Mouse (Mus musculus): ENCODE data around the gene Thsd4.

Gene Thsd4

DNA sequence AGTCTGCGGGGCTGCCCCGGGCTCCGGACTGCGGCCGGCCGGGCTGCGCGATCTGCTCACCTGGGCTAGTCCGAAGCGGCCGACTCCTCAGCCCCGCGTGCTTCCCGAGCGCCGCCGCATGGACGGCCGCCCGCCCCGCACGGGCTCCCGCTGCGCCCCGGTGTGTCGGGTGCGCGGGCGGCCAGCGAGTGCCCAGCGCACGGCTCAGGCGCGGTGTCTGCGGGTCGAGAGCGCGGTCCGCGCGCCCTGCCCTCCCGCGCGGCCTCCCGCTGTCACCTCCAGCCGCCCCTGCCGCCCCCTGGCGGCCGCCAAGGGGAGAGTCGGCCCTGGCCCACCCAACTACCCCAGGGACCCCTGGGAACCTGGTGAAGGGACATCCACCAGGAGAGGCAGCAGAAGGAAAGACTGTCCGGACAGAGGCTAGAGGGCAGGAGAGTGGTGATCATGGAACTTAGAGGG lies at the start of gene Thsd4:
Gene Thsd4, minus strand, starts transcription at position 241 of the 459 bp plus-strand sequence.
- DNase-seq: peak; percentile 76

DNA sequence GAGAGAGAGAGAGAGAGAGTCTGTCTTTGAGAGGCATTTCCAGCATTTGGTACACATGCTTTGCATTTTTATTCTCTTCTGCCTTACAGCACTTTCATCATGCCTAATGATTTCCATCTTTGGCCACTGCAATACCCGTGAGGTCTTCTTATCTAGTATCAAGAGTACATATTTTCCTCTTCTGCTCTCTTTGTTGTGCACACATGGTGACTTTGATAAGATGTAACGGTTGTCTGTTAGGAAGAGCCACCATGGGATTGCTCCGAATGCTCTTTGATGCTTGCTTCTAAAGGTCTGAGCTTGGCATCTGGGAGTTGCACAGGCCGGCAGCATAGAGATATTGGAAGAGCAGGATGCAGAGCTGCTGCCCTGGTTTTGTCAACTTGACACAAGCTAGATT lies 49.2 kb upstream of the Thsd4 start:
- no peak for DNase-seq

DNA sequence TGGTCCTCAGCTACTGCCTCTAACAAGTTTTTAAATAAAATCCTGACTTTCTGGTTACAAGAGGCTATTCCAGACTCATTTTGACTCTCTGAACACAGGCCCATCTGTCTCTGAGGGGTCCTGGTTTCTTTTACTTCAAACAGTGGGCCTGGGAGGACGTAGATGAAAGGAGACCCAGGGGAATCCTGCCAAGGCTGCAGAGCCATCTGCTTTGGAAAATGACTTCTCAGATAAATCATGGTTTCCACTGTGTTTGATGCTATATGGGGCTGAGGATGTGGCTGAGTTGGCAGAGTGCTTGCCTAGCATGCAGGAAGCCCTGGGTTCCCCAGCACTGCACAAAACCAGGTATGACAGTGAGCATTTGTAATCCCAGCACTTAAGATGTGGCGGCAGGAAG lies 47.5 kb upstream of the Thsd4 start:
- no peak for DNase-seq

DNA sequence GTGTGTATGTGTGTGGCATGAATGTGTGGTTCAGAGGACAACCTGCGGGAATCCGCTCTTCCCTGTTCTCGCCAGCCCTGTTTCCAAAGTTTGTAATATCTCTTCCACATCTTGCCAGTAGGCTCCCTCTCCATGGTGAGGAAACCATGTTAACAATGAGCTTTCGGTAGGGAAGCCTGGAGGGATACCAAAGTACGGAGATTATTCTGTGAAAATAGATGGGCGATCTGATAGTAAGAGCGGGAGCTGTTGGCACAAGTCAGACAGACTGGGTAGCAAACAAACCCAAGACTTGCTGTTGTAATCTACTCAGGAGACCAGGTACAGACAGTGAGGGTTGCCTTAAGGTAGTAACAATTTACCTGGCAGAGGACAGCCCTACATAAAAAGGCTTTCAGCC lies 42.0 kb upstream of the Thsd4 start:
- no peak for DNase-seq

DNA sequence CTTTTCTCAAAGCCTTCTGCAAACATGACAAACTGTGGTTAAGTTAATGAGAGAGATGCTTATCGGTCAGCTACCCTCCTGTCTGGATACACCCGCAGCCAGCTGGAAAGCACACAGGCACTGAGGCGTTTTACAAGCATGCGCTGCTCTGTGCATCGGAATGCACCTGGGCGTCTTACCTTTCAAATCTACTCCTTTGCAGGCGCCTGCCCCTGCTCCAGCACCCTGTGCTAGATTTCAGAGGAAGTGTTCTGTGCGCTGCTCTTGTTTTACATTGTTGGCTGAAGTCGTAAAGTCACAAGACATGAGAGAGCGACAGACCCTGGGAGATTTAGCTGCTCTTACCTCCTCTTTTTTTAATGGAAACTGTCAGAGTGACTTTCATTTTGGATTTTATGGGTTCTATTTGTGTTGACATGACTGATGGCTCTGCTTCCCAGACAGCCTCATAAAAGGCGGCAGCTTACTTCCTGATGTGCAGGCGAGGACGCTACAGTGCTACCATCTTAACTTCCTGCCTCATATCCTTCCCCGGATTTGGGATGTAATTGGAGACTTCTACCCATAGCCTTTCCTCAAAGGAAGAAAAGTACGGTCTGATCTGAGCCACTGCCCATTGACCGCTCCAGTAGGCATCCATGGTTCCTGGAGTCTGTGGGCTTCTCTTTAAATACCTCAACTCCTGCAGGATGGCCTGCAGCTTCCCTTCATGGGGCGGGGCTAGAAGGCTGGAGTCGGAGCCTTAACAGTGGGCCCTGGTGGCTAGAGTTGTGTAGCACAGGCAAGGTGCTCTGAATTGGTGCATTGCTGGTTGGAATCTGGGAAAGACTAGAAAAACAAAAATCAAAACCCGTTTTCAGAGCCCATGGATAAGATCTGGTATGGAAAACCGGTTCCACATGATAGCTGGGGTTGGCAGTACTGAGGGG lies 40.9 kb upstream of the Thsd4 start:
- DNase-seq: peak; percentile 44

DNA sequence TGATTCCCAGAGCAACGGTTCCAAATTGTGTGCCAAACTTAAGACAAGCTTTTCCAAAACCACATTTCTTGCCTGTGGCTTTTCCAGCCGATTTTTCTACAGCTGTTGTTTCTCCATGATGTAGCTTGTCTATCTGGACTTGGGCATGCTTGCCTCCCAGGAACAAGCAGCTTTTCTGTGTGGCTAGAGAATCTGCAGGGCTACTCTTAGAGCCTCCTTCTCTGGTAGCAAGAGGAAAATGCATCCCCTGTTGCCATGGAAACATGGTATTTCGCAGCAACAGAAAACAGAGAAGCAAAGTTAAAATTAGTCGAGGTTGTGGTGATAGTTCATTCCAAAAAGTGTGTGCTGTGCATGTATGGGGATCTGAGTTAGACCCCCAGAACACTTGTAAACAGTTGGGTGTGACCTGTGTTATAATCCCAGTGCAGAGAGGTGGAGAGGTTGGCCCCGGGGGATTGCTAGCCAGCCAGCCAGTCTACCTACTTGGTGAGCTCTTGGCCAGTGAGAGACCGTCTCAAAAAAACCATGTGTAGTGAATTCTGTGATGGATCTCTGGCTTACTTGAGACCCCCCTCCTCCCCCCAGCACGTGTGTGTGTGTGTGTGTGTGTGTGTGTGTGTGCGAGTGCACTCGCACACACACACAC lies 39.9 kb upstream of the Thsd4 start:
- DNase-seq: no peak

DNA sequence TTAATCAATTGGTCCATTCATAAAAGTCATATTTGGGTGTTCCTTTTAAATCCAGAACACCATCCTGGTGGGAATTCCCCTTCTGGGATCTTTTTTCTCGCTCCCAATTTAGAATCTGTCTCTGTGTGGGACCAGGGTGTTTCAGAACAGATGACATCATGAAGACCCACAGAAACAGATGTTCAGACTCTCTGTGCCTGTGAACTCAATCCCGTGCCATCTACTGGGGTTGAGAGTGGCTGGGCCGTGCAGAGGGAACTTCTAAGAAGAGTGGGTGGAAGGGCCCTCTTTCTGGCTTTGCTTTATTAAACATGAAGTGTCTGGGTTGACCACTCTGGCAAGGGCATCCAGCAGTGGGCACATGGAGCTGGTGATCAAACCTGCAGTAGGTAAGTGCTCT lies 36.7 kb upstream of the Thsd4 start:
- DNase-seq: no peak

DNA sequence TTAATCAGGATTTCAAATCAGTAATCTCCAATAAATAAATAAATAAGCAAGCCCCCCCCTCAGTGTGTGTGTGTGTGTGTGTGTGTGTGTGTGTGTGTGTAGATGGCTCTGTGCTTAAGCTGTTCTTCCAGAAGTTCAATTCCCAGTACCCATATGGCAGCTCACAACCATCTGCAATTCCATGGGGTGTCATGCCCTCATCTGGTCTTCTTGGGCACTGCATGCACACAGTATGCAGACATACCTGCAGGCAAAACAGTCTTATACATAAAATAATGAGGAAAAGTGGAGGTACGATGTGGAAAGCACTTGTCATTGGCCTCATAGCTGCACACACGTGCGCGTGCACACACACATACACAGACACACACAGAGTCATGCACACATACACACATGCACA lies 29.4 kb upstream of the Thsd4 start:
- no peak for DNase-seq

DNA sequence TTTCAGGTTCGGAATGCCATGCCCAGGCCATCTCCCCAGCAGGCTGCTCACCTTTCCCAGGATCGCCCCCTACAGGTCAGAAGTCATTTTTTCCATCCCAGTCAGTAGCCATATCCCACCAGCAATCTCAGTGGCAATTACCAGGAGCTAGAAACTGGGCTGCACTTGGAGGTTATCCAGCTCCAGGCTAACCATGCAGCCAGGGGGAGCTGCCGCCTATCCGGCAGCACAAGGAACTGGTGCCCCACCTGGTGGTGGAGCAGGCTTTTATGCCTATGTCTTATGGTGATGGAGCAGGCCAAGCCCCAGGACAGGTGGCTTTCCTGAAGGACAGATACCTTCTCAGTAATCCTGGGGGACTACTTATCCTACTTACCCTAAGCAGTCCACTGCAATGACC lies 26.3 kb upstream of the Thsd4 start:
- DNase-seq: peak; percentile 53

DNA sequence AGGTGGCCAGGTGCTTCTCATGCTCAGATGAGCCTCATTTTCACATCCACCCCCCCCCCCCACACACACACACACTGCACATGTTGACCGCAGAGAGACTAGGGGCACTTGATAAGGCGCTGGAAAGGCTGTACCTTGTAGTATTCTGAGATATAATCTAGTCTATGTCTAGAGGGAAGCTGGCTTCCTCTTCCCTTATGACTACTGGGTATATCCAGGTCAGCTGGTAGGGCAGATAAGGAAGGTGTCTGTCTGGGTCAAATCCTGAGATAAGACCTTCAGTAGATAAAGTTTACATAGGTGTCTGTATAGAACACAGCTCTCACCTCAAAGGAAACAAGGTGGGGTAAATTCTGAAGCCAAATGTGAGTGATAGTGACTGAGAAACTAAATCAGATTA lies 24.3 kb upstream of the Thsd4 start:
- DNase-seq: no peak

DNA sequence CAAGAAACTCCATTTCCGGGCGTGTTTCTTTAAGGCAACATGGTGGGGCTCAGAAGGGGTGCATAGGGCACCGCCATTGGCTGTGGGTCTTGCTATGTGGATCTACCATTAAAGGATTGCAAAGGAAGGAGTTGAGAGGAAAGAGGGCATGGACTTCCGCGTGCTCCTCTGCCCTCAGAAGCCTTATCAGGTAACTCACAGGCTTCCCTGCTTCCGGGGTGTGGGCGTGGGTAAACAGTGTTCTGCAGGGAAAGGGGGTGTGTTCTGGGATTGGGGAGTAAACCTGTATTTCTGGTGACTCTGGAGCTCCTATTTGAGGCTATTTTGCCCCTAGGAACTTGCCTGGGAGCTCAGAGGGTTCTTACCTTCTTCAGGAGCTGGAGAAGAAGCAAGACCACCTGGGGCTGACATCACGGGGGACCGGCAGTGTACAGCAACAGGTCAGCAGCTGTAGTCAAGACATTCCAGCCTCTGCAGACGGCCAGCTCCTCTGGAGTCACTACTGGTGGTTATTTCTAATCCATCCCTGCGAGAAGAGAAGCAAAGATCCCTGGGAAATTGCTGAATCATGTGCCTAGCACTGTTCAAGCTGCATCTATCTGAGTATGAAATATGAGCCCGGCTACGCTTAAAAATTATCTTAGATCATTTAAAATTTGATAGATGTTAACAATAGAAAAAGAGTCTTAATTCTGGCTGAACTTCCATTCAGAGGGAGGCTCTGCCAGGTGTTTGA lies 23.7 kb upstream of the Thsd4 start:
- no peak for DNase-seq

DNA sequence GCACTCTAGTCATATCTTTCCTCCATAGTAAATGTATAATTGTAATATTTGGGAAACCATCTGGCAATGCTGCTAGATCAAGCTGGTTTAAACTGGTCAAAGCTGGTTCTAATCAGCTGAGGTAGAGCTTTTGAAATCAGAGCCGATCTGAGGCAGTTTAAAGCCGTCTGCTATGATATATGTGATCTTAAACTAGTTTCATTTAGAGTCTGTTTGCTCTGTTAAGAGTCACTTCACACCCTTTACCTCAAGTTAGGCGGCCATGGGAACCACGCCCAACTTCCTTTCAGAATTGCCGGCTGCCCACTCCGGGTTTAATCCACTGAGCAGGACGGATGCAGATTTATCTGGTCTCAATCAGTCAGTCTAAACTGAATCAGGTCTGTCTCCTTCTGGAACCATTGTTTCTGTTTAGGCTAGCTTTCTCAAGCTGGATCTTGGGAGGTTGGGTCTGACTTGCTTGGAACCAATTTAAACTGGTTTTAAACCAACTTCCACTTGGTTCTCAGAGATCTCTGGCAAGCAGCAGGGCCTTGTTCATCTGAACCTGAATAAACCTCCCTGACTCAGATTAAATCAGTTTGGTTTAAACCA lies 21.7 kb upstream of the Thsd4 start:
- no peak for DNase-seq

DNA sequence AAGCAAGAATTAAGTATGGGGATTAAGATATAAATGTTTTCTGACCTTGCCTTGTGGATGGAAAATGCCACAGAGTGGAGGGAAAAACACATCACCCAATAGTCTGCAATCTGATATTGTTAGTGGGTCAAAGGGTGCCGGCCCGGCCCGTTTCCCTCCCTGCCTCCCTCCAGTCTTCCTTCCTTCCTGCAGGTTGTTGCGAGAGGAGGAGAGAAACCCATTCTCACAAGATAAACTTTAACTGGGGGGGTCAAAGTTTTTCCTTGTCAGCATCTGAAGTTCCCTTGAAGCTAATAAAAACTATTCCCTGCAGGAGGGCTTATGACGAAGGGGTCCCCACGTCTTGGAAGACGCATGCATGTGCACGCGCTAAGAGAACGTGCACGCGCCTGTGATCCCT lies 8.5 kb upstream of the Thsd4 start:
- no peak for DNase-seq

DNA sequence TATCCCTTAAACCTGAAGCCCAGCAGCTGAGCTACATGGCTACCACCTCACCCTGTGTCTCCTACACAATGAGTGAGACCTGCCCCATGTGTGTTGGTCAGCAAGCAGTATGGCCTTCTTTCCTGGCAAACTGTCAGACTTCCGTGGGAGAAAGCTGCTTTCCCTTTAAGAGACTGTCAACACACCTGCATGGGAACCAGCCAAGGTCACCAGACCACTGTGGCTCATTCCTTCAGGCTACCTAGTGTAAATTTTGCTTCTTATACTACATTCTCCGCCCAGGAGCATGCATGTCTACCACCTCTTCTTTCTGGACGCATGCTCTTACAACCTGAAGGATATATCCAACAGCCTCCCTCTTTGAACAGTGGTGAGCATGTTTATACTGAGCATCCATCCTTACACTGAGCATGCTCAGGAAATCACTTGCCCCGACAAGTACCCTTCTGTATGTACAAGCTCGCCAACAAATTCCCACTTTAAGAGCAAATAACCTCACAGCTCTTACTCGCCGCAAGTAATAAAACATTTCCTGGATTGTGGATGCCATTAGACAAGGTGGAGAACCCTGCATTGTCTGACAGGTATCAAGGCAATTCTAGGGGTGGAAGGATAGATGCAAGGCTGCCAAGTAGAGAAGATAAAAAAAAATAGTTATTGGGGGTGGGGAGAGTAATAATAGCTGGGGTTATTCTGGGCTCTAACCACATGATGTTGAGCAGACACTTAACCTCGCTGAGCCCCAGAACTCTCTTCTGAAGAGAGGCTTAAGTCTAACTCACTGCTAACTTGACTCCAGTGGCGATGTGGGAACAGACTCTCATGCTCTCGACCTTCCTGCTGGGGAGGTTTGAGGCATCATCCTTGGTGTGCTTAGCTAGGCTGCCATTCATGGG lies 7.8 kb upstream of the Thsd4 start:
- DNase-seq: no peak

DNA sequence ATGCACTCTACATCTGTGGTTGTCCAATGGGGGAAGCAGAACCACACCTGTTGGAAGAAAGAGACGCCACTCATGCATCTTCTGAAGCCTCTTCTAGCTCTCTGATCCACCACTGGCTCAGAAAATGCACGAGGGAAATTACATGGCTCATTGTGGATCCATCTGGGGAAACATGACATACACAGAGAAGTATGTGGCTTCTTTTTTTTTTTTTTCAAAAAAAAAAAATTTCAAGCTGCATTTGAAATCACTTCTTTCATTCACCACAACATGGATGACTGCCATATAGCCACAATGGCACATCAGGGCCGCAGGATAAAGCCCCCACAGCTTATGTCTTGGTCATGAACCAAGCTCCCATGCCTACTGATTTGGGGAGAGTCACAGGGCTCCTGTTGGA lies 6.4 kb upstream of the Thsd4 start:
- DNase-seq: no peak

DNA sequence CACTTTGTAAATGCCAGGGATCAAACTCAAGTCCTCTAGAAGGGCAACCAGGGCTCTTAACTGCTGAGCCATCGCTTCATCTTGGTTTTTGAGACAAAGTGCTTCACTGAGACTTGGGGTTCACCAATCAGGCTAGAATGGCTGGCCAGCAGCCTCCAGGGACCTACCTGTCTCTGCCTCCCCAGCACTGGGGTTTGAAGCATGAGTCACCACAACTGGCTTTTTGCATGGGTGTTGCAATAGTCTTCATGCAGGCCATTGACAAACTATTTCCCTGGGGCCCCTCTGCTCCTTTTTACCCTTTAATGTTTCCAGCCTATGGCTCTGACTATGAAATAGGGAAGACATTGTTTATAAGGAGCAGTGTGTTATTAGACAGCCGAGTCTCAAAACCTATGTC lies 6.0 kb upstream of the Thsd4 start:
- no peak for DNase-seq

DNA sequence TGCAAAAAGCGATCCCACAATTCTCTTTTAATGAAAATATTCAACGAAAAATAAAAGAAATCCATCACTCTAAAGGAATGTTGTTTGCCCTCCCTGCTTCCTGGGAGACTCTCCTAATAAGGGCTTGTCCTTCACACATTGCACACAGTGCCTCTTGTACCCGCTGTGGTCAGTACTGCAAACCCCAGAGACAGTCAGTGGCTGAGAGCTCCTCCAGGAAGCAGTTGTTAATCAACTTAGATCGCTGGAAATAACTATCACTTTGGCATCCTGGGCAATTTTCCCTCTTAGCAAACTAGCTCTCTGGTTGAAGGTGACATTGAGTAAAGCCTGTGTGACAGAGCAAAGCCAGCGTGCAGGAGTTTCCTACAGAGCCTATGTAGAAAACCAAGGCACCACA lies 5.2 kb upstream of the Thsd4 start:
- no peak for DNase-seq

DNA sequence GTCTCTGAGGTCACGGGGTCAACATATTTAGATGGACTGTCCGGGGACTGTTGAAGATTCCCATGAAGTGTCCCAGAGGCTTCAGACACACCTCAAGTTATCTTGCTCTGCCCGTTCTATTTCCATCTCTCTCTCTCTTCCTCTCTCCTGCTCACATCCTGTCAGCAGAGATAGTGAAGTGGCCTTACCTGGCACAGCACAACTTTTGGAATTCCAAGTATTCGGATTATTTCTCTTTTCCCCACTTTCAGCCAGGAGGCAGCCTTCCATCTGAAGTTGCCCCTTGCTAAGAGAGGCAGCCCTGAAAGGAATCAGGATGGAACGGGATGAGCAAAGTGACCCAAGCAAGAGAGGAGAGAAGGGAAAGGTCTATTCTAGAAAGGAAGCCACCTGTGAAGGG lies 4.3 kb upstream of the Thsd4 start:
- DNase-seq: no peak

DNA sequence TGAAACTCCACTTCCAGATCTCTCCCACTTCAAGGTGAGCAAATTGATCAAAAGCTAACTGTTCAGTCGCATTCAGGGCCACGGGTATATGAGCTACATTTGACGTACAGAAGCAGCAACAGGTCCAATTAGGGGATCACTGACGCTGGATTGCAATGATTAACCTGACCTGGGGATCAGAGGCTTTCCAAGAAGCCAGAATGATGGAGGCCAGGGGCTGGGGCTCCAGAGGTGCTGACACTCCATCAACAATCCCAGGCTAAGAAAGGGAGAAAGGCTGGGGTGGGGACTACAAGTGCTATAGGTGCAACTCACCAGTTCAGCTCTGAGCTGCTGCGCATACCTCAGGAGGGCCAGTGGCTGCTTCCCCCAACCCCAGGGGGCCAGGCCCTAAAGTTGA lies 703 bp downstream of the Thsd4 start:
- no peak for DNase-seq

DNA sequence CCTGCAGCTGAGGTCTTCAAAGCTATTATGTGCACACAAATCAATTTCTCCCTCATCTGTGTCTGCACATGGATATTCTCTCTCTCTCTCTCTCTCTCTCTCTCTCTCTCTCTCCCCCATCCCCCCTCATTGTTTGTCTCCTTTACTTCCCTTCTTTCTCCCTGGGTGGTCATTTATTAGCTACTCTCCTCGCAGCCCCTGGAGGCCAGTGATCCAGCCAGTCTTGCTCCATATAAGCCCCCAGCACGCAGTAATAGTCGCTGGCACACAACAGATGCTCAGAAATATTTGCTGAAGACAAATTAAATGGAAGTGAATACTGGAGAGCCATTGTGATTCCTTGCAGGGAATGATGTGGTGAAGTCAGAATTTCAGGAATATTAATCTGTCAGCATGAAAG lies 2.2 kb downstream of the Thsd4 start:
- DNase-seq: no peak

DNA sequence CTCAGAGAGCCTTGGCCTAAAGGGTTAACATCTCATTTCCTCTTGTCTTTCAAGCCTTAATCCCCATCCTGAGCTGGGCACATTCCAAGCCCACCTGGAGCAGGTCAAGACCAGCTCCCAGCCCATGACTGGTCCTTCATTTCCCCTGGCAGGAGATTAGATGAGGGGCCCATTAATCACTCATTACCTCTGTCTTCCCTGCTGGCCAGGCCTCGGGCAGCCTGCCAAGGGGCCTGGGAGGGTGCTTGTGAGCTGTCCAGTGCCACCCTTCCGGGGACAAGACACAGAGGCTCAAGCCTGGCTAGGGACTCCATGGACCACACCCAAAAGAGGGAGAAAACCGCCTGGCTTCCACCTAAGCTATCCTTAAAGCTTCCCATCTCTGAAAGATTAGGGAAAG lies 3.6 kb downstream of the Thsd4 start:
- peak; percentile 43 for DNase-seq

DNA sequence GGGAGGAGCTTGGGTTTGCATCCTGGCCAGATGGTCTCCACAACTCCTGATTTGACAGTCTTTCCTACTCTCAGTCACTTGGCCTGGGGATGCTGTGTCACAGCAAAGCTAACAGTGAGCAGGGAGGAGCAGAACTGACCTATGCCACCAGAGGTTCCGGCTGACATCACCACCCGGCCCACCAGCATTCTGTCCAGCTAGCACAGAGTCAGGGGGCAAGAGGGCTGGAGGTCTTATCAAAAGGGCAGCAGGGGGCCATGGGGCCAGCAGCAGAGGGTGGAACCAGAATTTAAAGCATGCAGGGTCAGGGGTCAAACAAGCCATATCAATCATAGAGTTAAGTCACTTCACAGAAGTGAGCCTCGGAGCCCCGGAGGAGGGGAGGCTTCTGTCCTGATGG lies 4.7 kb downstream of the Thsd4 start:
- DNase-seq: peak; percentile 22

Measured in kidney, adult 18-20 months (tissue).